Mouse (Mus musculus) left cerebral cortex, adult 11 months (tissue): ENCODE data around the gene Golga2.

Experiments
- DNase-seq: peaks from one replicate; pipeline ENCODE4 v3.0.0; 2022; ENCODE audit warnings: low spot score

The Golga2 gene

GRCm38 (mm10) chr2:32317791-32318417, 30.7 kb downstream of the Golga2 start:
- no peak for DNase-seq

DNA sequence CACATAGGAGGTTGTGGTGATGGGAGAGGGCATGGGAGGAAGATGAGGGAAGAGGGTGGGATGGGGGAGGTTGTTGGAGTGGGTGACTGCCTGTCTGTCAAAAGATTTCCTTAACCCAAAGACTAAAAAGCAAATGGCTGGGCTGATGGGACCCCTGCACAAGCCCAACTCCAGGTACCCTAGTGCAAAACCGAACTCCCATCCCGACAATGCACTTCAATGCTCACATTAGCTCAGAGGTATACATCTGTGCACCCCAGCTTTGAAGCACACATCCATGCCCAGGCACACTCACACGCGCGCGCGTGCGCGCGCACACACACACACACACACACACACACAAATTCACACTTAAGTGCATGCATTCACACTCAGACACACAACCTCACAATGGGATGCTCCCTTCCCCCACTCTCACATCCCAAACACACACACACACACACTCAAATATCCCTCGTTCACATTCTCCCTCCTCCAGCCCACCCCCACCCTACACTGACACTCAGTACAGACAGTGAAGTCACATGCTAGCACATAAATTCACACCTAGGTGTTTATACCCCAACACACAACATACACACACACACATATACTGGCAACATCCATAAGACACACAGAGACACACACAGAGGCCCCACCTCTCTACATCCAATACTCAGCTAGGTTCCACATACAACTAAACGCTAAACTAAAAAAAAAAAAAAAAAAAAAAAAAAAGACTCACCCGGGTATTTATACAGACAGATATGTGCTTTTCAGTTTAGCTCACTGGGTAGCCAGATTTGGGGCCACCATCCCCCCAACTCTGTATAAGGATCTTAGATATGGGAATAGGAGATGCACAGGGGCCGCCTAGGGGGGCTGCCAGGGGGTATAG, 31.8 kb downstream of the Golga2 start:
- no peak for DNase-seq

GRCm38 (mm10) chr2:32319586-32320580, 32.7 kb downstream of the Golga2 start:
- DNase-seq, result no peak

DNA sequence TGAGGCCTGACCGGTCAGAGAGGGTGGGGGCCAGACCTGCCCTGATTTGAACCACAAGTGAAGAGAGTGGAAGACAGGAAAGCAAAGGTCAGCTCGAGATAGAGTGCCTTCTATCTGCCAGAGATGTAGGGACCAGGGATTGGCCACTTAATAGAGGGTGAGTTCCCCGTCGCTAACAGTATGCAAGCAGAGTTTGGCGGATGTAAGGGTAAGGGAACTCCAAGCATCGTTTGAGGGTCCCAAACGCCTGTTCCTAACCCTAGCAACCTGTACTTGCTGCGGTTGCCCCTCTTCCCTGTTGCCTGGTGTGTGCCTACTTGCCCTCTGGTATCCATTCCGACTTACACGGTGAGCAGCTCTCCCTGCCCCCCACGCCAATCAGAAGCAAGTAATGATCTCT, 33.5 kb downstream of the Golga2 start:
- DNase-seq, result no peak

GRCm38 (mm10) chr2:32321591-32322298, 34.6 kb downstream of the Golga2 start:
- DNase-seq, result no peak

DNA sequence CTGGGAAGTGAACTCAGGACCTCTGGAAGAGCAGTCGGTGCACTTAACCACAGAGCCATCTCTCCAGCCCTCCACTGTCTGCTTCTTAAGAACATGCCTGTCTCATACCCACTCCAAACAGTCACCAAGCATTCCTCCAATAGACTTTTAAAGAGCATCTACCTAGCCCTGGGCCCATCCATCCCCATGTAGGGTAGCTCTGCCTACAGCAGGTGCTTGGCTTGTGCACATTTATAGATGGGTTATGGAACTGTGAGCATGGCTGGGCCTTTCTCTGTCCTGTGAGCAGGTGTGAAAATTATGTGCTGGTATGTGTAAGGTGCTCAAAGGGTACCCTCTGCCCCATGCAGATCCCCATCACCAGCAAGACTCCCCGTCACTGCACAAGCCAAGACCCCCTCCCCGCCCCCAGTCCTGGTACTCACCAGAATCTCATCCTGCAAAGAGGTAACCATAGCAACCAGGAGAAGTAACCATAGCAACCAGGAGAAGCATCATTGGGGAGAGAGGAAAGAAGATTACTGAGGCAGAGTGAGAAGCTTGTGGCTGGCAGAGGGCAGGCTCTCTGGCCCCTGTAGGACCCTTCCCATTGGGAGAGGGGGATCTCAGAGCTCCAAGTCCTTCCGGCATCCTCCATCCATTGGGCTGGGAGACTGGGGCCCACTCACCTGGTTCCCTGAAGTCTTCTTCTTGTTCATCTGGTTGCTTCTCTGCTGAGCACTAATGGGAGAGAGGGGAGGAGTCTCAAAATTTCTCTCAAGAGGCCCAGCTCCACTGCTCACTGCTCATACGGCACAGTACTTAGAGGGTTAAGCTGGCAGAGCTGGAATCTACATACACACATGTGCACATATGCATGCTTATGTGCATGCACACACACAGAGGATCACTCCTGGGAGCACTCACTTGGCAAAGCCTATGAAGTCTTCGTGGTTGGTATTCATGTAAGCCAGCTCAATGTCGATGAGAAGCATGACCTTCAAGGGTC, 35.9 kb downstream of the Golga2 start:
- no peak for DNase-seq

DNA sequence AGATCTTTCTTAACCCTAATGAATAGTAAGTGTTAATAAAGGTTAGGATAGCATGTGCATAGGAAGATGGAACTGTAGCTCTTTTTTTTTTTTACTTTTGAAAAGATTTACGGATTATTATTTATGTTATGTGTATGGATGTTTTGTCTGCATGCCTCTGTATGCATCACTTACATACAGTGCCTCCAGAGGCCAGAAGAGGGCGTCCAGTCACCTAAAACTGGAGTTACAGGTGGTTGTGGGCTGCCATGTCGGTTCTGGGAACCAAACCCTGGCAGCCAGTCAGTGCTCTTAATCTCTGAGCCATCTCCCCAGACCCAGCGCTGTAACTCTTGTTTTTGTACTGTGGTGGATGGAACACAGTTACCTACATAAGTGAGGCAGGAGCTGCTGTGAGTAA, 37.1 kb downstream of the Golga2 start:
- DNase-seq, result no peak

DNA sequence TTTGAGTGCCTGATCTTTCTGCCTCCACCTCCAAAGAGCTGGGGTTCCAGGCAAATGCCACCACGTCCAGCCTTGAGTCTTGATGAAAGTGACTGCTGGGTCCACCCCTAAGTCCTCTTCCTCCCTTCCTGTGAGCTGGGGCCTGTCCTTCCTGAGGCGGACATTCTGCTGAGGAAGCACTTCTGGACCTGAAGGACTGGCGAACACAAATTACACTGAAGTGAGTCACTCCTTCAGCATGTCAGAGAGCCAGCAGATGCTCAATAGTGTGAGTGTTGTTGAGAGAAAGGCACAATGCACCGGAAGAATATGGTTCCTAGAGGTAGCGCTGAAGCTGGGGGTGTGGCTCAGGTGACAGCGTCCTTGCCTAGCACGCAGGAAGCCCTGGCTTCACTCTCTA, 38.2 kb downstream of the Golga2 start:
- DNase-seq, result no peak

- DNase-seq, result no peak
These were observed 40.0 kb downstream of the Golga2 start for GRCm38 (mm10) chr2:32327200-32327599.

DNA sequence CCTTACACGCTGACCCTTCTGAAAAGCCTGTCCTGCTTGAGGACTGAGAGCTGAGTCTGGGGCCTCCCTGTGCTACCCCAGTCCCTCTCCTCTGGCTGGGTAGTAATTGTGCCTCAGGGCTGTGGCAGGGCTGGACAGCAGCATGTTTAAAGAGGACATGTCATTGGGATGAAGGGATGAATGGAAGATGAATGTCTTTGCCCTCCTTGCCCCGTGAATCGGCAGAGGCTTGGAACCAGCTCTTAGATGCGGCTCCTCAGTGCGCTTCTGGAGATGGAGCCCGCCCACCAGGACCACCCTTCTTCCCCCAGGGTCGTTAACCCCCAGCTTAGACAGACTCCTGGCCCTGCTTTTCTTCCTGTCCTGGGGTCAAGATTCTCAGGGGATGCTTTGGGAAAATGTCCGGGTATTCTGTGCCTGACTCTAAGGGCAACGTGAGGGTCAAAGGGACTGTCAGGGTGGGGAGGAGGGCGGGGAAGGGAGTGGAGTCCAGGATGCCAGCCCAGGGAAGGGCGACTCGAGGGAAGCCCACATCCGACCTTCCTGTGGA, 41.8 kb downstream of the Golga2 start:
- DNase-seq, result no peak

DNA sequence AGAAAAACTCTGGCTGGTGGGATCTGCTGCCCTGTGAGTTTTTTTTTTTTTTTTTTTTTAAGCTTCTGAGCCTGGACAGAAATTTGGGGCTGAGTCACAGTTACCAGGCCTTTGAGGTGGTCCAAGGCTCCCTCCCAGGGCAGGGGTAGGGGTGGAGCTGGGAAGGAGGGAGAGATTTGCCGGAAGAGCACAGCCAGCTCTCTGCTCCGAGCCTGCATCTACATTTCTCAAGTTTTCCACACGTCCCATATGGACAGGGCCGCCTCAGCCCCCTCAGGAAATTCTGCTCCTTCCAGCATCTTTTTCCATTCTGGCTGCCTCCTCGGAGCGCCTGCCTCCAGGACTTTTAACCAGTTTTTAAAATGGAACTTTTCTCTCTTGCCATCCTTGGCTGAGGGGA, 42.3 kb downstream of the Golga2 start:
- DNase-seq, result no peak

GRCm38 (mm10) chr2:32332159-32332558, 45.0 kb downstream of the Golga2 start:
- no peak for DNase-seq

- no peak for DNase-seq
These were observed 48.7 kb downstream of the Golga2 start for GRCm38 (mm10) chr2:32335888-32336287.

DNA sequence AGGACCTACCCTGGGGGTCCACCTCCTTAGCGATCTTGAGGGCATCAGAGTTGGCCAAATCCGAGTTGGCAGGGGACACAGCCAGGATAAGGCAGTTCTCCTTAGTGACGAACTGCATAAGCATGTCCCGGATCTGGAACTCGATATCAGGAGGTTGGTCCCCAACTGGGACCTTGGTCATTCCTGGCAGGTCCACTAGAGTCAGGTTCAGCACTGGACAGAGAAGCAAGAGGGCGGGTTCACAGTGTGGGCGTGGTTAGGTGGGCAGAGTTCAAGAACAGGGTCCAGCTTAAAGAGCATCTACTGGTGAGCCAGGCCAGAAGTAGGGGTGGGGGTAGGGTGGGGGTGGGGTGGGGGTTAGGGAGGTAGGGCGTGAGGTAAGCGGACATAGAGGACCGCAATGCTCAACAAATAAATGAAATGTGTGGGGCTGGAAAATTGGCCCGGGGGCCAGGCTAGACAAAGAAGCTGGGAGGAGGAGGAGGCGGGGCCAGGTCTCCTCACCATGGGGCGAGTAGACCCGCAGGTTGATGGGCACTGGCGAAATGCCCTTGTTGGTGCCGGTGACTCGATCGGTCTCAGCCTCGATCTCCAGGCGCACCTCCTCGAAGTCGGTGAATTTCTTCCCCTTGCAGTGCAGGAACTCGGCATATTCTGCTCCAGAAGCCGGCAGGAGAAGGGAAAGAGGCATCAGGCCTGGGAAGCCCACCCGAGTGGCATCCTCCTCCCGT, 52.9 kb downstream of the Golga2 start:
- DNase-seq, result no peak

- DNase-seq, result no peak
These were observed 53.9 kb downstream of the Golga2 start for GRCm38 (mm10) chr2:32340836-32341633.

GRCm38 (mm10) chr2:32341634-32341939, 54.4 kb downstream of the Golga2 start:
- no peak for DNase-seq

DNA sequence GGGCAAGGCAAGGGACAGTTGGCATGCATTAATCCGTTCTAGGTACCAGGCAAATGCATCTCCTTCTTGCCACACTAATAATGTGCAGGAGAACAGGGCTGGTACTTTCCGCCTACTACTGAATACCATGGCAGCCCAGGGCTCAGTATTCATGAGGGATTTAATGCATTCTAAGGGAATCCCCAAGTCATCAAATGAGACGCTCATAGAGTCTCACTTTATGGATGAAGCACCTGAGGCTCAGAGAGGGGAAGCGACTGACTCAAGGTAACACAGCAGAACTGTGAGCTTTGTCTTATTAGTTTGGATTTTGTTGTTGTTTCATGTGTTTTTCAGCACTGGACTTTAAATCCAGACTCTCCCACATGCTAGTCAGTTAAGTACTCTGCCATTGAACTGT, 54.9 kb downstream of the Golga2 start:
- no peak for DNase-seq

DNA sequence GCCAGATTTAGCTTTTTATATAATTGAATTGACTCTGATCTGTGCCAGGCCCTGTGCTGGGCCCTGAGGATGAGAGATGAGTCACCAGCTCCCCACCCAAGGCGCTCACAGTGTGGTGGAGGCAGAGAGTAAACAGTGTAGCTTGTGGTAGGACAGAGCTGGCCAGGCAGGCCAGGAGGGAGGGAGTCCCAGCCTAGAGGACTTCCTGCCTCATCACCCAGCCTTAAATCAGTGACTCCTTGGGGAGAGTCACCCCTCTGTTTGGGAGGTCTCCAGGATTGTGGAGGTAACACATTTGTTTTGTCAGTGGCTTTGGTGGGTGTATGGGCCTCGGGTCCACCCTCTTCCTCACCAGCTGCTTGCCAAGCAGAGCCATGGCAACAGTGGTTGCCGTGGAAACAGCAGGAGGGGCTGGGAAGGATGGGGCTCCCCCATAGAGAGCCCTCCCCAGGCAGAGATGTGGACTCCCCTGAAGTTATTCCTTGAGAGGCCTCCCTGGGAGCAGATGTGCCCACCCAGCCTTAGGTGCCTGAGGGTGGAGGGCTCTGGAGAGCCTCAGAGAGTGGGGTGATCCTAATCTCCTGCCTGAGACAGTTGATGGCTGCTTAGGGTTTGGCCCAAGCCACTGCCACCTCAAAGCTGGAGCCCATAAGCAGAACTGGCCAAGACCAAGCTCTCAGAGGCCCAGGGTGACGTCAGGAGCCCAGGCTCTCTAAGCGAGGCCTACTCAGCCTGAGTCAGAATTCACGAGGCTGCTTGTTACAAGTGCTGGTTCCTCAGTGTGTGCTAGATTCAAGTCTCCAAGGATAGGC, 55.6 kb downstream of the Golga2 start:
- peak; percentile 63 for DNase-seq
